Mouse (Mus musculus) hindbrain, postnatal 0 days (tissue): ENCODE data around the gene Erich6. TPM values are rescaled to one million over a fixed set of nuclear protein-coding genes. Genes with fewer than 3 reads are reported as not detected.
A peak's percentile ranks its signal among the peaks of the same experiment; 100 is the strongest.

ENCODE experiments used
- ATAC-seq: fragments of 200-750 bp; cut with Nextera tagmentation; 2 replicates; pipeline ENCODE4 v1.8.0; 2017; ENCODE audit warnings: mild to moderate bottlenecking, moderate TSS enrichment, moderate library complexity
- DNase-seq: peaks from one replicate; pipeline ENCODE4 v3.0.0-alpha.2; 2015; ENCODE audit warnings: low spot score
- H3K27ac ChIP-seq: fragments of 300-500 bp; sonication (generic); 2 replicates; pipeline ENCODE4 v1.5.1; 2014; ENCODE audit warnings: mild to moderate bottlenecking
- H3K27me3 ChIP-seq: fragments of 300-500 bp; sonication (generic); 2 replicates; pipeline ENCODE4 v1.6.1; 2014; ENCODE audit warnings: low read length, mixed read lengths; ENCODE audit not compliant: insufficient read depth
- H3K36me3 ChIP-seq: fragments of 300-500 bp; sonication (generic); 2 replicates; pipeline ENCODE4 v1.6.1; 2014; ENCODE audit warnings: low read length, mixed read lengths; ENCODE audit not compliant: insufficient read depth
- H3K4me1 ChIP-seq: fragments of 300-500 bp; sonication (generic); 2 replicates; pipeline ENCODE4 v1.6.1; 2014; ENCODE audit warnings: antibody characterized with exemption, low read length, mixed read lengths; ENCODE audit not compliant: insufficient read depth
- H3K4me2 ChIP-seq: fragments of 300-500 bp; sonication (generic); 2 replicates; pipeline ENCODE4 v1.6.1; 2014; ENCODE audit warnings: low read depth, mild to moderate bottlenecking, low read length, moderate library complexity, mixed read lengths
- H3K4me3 ChIP-seq: fragments of 300-500 bp; sonication (generic); 2 replicates; pipeline ENCODE4 v1.5.1; 2014; ENCODE audit warnings: low read length
- H3K9ac ChIP-seq: fragments of 300-500 bp; sonication (generic); replicated peaks from 2 replicates; pipeline ENCODE4 v1.6.1; 2014; ENCODE audit warnings: mild to moderate bottlenecking, low read length, moderate library complexity, mixed read lengths
- H3K9me3 ChIP-seq: fragments of 300-500 bp; sonication (generic); 2 replicates; pipeline ENCODE4 v1.6.1; 2016; ENCODE audit warnings: low read length, mixed read lengths
- CTCF ChIP-seq: IDR thresholded peaks from 2 replicates; pipeline ENCODE4 v1.5.1; 2016; ENCODE audit warnings: antibody characterized with exemption, control low read depth, low read depth
- WGBS: fragments of 180-500 bp; shearing (Covaris S2); extraction: QIAGEN DNeasy Blood & Tissue Kit; methylation state at CpG from one replicate; pipeline ENCODE4 v1.1.7; 2014; 5-methylcytosine and 5-hydroxymethylcytosine counted together
- polyA plus RNA-seq: library from polyadenylated mRNA; unstranded; fragments of >200 nt; fragmentation: Nextera tagmentation; extraction: Ambion mirVana; gene quantifications from 2 replicates; pipeline ENCODE4 v1.2.1, GENCODE M21; 2015
- total RNA-seq: library from RNA; depleted of rRNA; stranded (reverse); fragments of >200 nt; gene quantifications from 2 replicates; pipeline ENCODE4 v1.2.3, GENCODE M21; 2014; rRNA removed

Gene Erich6
- total RNA-seq (0.18 TPM in 1 of 2 replicates, not detected in the other), polyA plus RNA-seq (0.42 and 0.44 TPM in 2 replicates)

GRCm38 (mm10) chr3:58636406-58637295 lies at the start of gene Erich6:
Erich6 (minus strand) TSS chr3:58637207.
- peak; percentile 70 for DNase-seq
- Histone ChIP-seq H3K9ac (peak within 1 kb of the TSS; percentile 61), H3K27me3 (no peaks in the 10 kb centered on the region), H3K4me1 (no peaks in the 10 kb centered on the region), H3K9me3 (no peaks in the 10 kb centered on the region), H3K36me3 (no peaks in the 10 kb centered on the region), H3K4me2 (peak within 1 kb of the TSS; percentile 99), H3K4me3 (peak within 1 kb of the TSS; percentile 53), H3K27ac (no peak within 1 kb of the TSS; the same call in 1 of the 2 replicates)
- TF ChIP-seq CTCF: no peak
- under 1% methylated on average over 32 of the region's 34 CpGs for WGBS
- ATAC-seq: peak; percentile 86

- H3K4me2 ChIP-seq: no peak overlapping the region
- no peaks in the 10 kb centered on the region for H3K9me3 ChIP-seq
- whole genome bisulfite sequencing: 89% methylated on average over 7 of the region's 7 CpGs
- H3K4me1 ChIP-seq: no peaks in the 10 kb centered on the region; the same call in 1 of the 2 replicates
- ATAC-seq: no peak
- no peak for DNase-seq
- H3K27ac ChIP-seq: no peak overlapping the region
- H3K9ac ChIP-seq: no peak overlapping the region
- no peaks in the 10 kb centered on the region for H3K27me3 ChIP-seq
- no peak overlapping the region for H3K4me3 ChIP-seq
- no peaks in the 10 kb centered on the region for H3K36me3 ChIP-seq
- TF ChIP-seq CTCF: no peak
Observed at GRCm38 (mm10) chr3:58686206-58686921, 49.4 kb upstream of the Erich6 start.

- no peak overlapping the region for H3K4me2 ChIP-seq
- H3K9ac ChIP-seq: no peak overlapping the region
- H3K36me3 ChIP-seq: no peaks in the 10 kb centered on the region
- TF ChIP-seq CTCF: no peak
- no peak for ATAC-seq
- H3K27me3 ChIP-seq: no peaks in the 10 kb centered on the region
- WGBS: 91% methylated on average over 3 of the region's 3 CpGs
- no peak for DNase-seq
- H3K9me3 ChIP-seq: no peaks in the 10 kb centered on the region
- H3K4me1 ChIP-seq: peaks cover 1% of the 10 kb centered on the region; the same call in 1 of the 2 replicates
- H3K27ac ChIP-seq: no peak overlapping the region
- no peak overlapping the region for H3K4me3 ChIP-seq
Observed at GRCm38 (mm10) chr3:58685396-58685795, 48.4 kb upstream of the Erich6 start.

GRCm38 (mm10) chr3:58683346-58683745 lies 46.3 kb upstream of the Erich6 start:
- Histone ChIP-seq H3K4me3 (no peak overlapping the region), H3K36me3 (no peaks in the 10 kb centered on the region), H3K4me1 (0 out of 2 replicates have a peak, but pooled peaks cover 13% of the 10 kb centered on the region), H3K4me2 (no peak overlapping the region), H3K27me3 (no peaks in the 10 kb centered on the region), H3K9ac (no peak overlapping the region), H3K9me3 (no peaks in the 10 kb centered on the region), H3K27ac (no peak overlapping the region)
- no peak for TF ChIP-seq CTCF
- ATAC-seq (no peak), DNase-seq (no peak)
- 83% methylated on average over 7 of the region's 7 CpGs for WGBS

- ATAC-seq: no peak
- Histone ChIP-seq H3K27ac (no peak overlapping the region), H3K36me3 (no peaks in the 10 kb centered on the region), H3K4me1 (0 out of 2 replicates have a peak, but pooled peaks cover 13% of the 10 kb centered on the region), H3K9ac (no peak overlapping the region), H3K27me3 (no peaks in the 10 kb centered on the region), H3K4me2 (no peak overlapping the region), H3K4me3 (no peak overlapping the region), H3K9me3 (no peaks in the 10 kb centered on the region)
- 70% methylated on average over 4 of the region's 4 CpGs for WGBS
- DNase-seq: peak; percentile 18
- no peak for TF ChIP-seq CTCF
Observed at GRCm38 (mm10) chr3:58682336-58682735, 45.3 kb upstream of the Erich6 start.

GRCm38 (mm10) chr3:58681831-58682230 lies 44.8 kb upstream of the Erich6 start:
- no peak overlapping the region for H3K9ac ChIP-seq
- 0 out of 2 replicates have a peak, but pooled peaks cover 13% of the 10 kb centered on the region for H3K4me1 ChIP-seq
- no peaks in the 10 kb centered on the region for H3K36me3 ChIP-seq
- H3K4me3 ChIP-seq: no peak overlapping the region
- no peak for DNase-seq
- no peaks in the 10 kb centered on the region for H3K9me3 ChIP-seq
- no peak for TF ChIP-seq CTCF
- H3K4me2 ChIP-seq: no peak overlapping the region
- ATAC-seq: no peak
- no peaks in the 10 kb centered on the region for H3K27me3 ChIP-seq
- H3K27ac ChIP-seq: no peak overlapping the region
- WGBS: 57% methylated on average over 2 of the region's 2 CpGs
